Mouse (Mus musculus) stomach, embryonic 15.5 days (tissue): ENCODE measurements around the gene A730049H05Rik. TPM values are rescaled to one million over a fixed set of nuclear protein-coding genes. Genes with fewer than 3 reads are reported as not detected.

Experiments used
- ATAC-seq: fragments of 200-750 bp; cut with Nextera tagmentation; 2 replicates; pipeline ENCODE4 v1.8.0; 2017; ENCODE audit warnings: low read depth, moderate number of reproducible peaks, moderate TSS enrichment; ENCODE audit not compliant: insufficient read depth, low FRiP score
- H3K27ac ChIP-seq: fragments of 300-500 bp; sonication (generic); 2 replicates; pipeline ENCODE4 v1.5.1; 2015; ENCODE audit warnings: mild to moderate bottlenecking, inconsistent platforms
- H3K27me3 ChIP-seq: fragments of 300-500 bp; sonication (generic); replicated peaks from 2 replicates; pipeline ENCODE4 v1.6.1; 2015; ENCODE audit warnings: inconsistent platforms
- H3K36me3 ChIP-seq: fragments of 300-500 bp; sonication (generic); 2 replicates; pipeline ENCODE4 v1.6.1; 2015; ENCODE audit warnings: inconsistent platforms
- H3K4me1 ChIP-seq: fragments of 300-500 bp; sonication (generic); 2 replicates; pipeline ENCODE4 v1.6.1; 2015; ENCODE audit warnings: inconsistent platforms
- H3K4me2 ChIP-seq: fragments of 300-500 bp; sonication (generic); 2 replicates; pipeline ENCODE4 v1.6.1; 2015; ENCODE audit warnings: mild to moderate bottlenecking, inconsistent platforms
- H3K4me3 ChIP-seq: fragments of 300-500 bp; sonication (generic); replicated peaks from 2 replicates; pipeline ENCODE4 v1.5.1; 2015; ENCODE audit warnings: inconsistent platforms
- H3K9ac ChIP-seq: fragments of 300-500 bp; sonication (generic); 2 replicates; pipeline ENCODE4 v1.6.1; 2015; ENCODE audit warnings: inconsistent platforms
- H3K9me3 ChIP-seq: fragments of 300-500 bp; sonication (generic); 2 replicates; pipeline ENCODE4 v1.6.1; 2016; ENCODE audit warnings: inconsistent platforms
- WGBS: fragments of 180-500 bp; shearing (Covaris S2); methylation state at CpG from one replicate; pipeline ENCODE4 v1.1.7; 2015; 5-methylcytosine and 5-hydroxymethylcytosine counted together
- polyA plus RNA-seq: library from polyadenylated mRNA; unstranded; fragments of >200 nt; fragmentation: Nextera tagmentation; extraction: Ambion mirVana; gene quantifications from 2 replicates; pipeline ENCODE4 v1.2.1, GENCODE M21; 2015

A730049H05Rik gene
- polyA plus RNA-seq, 1 experiment from 2014 or later, result 0.49 TPM

GRCm38 (mm10) chr6:92869089-92869581 is 52.9 kb downstream of the A730049H05Rik start, which contains the start of gene Gm15737:
Gene Gm15737 (plus strand): TSS chr6:92869357.
- peaks cover 14% of the 10 kb centered on the region for H3K4me1 ChIP-seq
- ATAC-seq, result peak; percentile 59
- H3K9me3 ChIP-seq, result no peaks in the 10 kb centered on the region
- no peak within 1 kb of the TSS for H3K4me3 ChIP-seq
- no peaks in the 10 kb centered on the region for H3K27me3 ChIP-seq
- H3K36me3 ChIP-seq, result peaks cover 4% of the 10 kb centered on the region; the same call in 1 of the 2 replicates
- H3K27ac ChIP-seq, result peak within 1 kb of the TSS; percentile 93
- 27% methylated on average over 4 of the region's 4 CpGs for WGBS
- no peak within 1 kb of the TSS for H3K9ac ChIP-seq
- H3K4me2 ChIP-seq, result peak within 1 kb of the TSS; percentile 12; the same call in 1 of the 2 replicates

GRCm38 (mm10) chr6:92869582-92870219 is 53.4 kb downstream of the A730049H05Rik start:
- peak; percentile 82 for ATAC-seq
- Histone ChIP-seq H3K4me1 (peaks cover 14% of the 10 kb centered on the region), H3K4me2 (peak overlapping the region; percentile 12; the same call in 1 of the 2 replicates), H3K9ac (no peak overlapping the region), H3K4me3 (no peak overlapping the region), H3K27me3 (no peaks in the 10 kb centered on the region), H3K27ac (peak overlapping the region; percentile 93), H3K9me3 (no peaks in the 10 kb centered on the region), H3K36me3 (peaks cover 4% of the 10 kb centered on the region; the same call in 1 of the 2 replicates)
- 34% methylated on average over 16 of the region's 16 CpGs for WGBS

- no peak overlapping the region for H3K4me3 ChIP-seq
- WGBS, result 56% methylated on average over 4 of the region's 4 CpGs
Observed at GRCm38 (mm10) chr6:92871813-92872212, 55.5 kb downstream of the A730049H05Rik start.

GRCm38 (mm10) chr6:92872766-92873165 is 56.5 kb downstream of the A730049H05Rik start:
- no peak overlapping the region for H3K9ac ChIP-seq
- no peaks in the 10 kb centered on the region for H3K9me3 ChIP-seq
- H3K4me2 ChIP-seq, result no peak overlapping the region
- H3K27me3 ChIP-seq, result no peaks in the 10 kb centered on the region
- H3K27ac ChIP-seq, result no peak overlapping the region
- peaks cover 14% of the 10 kb centered on the region for H3K4me1 ChIP-seq
- no peak overlapping the region for H3K4me3 ChIP-seq
- ATAC-seq, result no peak
- WGBS, result 80% methylated on average over 10 of the region's 10 CpGs
- H3K36me3 ChIP-seq, result peaks cover 10% of the 10 kb centered on the region

More at GRCm38 (mm10) chr6:92871813-92872212, 55.5 kb downstream of the A730049H05Rik start:
- ATAC-seq, result no peak
- Histone ChIP-seq H3K4me1 (peaks cover 14% of the 10 kb centered on the region), H3K9ac (no peak overlapping the region), H3K36me3 (peaks cover 5% of the 10 kb centered on the region; the same call in 1 of the 2 replicates), H3K9me3 (no peaks in the 10 kb centered on the region), H3K27ac (no peak overlapping the region), H3K27me3 (no peaks in the 10 kb centered on the region), H3K4me2 (no peak overlapping the region)

GRCm38 (mm10) chr6:92874854-92875253 is 58.6 kb downstream of the A730049H05Rik start:
- 61% methylated on average over 5 of the region's 5 CpGs for WGBS
- H3K36me3 ChIP-seq, result peaks cover 17% of the 10 kb centered on the region

GRCm38 (mm10) chr6:92875340-92875739 is 59.1 kb downstream of the A730049H05Rik start:
- Histone ChIP-seq H3K36me3 (peaks cover 17% of the 10 kb centered on the region), H3K4me1 (peaks cover 2% of the 10 kb centered on the region; the same call in 1 of the 2 replicates), H3K4me2 (no peak overlapping the region), H3K27me3 (no peaks in the 10 kb centered on the region), H3K4me3 (no peak overlapping the region), H3K9me3 (no peaks in the 10 kb centered on the region), H3K9ac (no peak overlapping the region), H3K27ac (no peak overlapping the region)
- ATAC-seq, result no peak
- 89% methylated on average over 2 of the region's 2 CpGs for WGBS

More at GRCm38 (mm10) chr6:92874854-92875253, 58.6 kb downstream of the A730049H05Rik start:
- Histone ChIP-seq H3K27ac (no peak overlapping the region), H3K9ac (no peak overlapping the region), H3K27me3 (no peaks in the 10 kb centered on the region), H3K4me3 (no peak overlapping the region), H3K4me1 (peaks cover 7% of the 10 kb centered on the region), H3K4me2 (no peak overlapping the region), H3K9me3 (no peaks in the 10 kb centered on the region)
- no peak for ATAC-seq

GRCm38 (mm10) chr6:92876121-92876520 is 59.8 kb downstream of the A730049H05Rik start:
- H3K4me2 ChIP-seq, result no peak overlapping the region
- WGBS, result 50% methylated on average over 5 of the region's 5 CpGs
- H3K27me3 ChIP-seq, result no peaks in the 10 kb centered on the region
- H3K27ac ChIP-seq, result no peak overlapping the region
- no peak for ATAC-seq
- H3K9me3 ChIP-seq, result no peaks in the 10 kb centered on the region
- peaks cover 20% of the 10 kb centered on the region for H3K36me3 ChIP-seq
- no peak overlapping the region for H3K4me3 ChIP-seq
- no peaks in the 10 kb centered on the region for H3K4me1 ChIP-seq
- H3K9ac ChIP-seq, result no peak overlapping the region

GRCm38 (mm10) chr6:92877236-92877635 is 61.0 kb downstream of the A730049H05Rik start:
- Histone ChIP-seq H3K27ac (no peak overlapping the region), H3K4me3 (no peak overlapping the region), H3K4me2 (no peak overlapping the region), H3K9me3 (no peaks in the 10 kb centered on the region), H3K4me1 (no peaks in the 10 kb centered on the region), H3K36me3 (peaks cover 24% of the 10 kb centered on the region), H3K27me3 (no peaks in the 10 kb centered on the region), H3K9ac (no peak overlapping the region)
- 95% methylated on average over 4 of the region's 4 CpGs for WGBS
- no peak for ATAC-seq

- H3K4me2 ChIP-seq, result no peak overlapping the region
- H3K36me3 ChIP-seq, result peaks cover 25% of the 10 kb centered on the region
- H3K27me3 ChIP-seq, result no peaks in the 10 kb centered on the region
- no peak overlapping the region for H3K4me3 ChIP-seq
- H3K27ac ChIP-seq, result no peak overlapping the region
- no peak overlapping the region for H3K9ac ChIP-seq
- no peak for ATAC-seq
- 87% methylated on average over 5 of the region's 5 CpGs for WGBS
- no peaks in the 10 kb centered on the region for H3K9me3 ChIP-seq
- no peaks in the 10 kb centered on the region for H3K4me1 ChIP-seq
Observed at GRCm38 (mm10) chr6:92878771-92879170, 62.5 kb downstream of the A730049H05Rik start.

GRCm38 (mm10) chr6:92879700-92880265 is 63.5 kb downstream of the A730049H05Rik start:
- H3K4me2 ChIP-seq, result no peak overlapping the region
- H3K9me3 ChIP-seq, result no peaks in the 10 kb centered on the region
- 84% methylated on average over 14 of the region's 14 CpGs for WGBS
- H3K27me3 ChIP-seq, result no peaks in the 10 kb centered on the region
- no peak overlapping the region for H3K9ac ChIP-seq
- H3K36me3 ChIP-seq, result peaks cover 25% of the 10 kb centered on the region
- no peak overlapping the region for H3K4me3 ChIP-seq
- no peak overlapping the region for H3K27ac ChIP-seq
- no peaks in the 10 kb centered on the region for H3K4me1 ChIP-seq
- no peak for ATAC-seq

GRCm38 (mm10) chr6:92882446-92882845 is 66.2 kb downstream of the A730049H05Rik start:
- no peaks in the 10 kb centered on the region for H3K4me1 ChIP-seq
- no peaks in the 10 kb centered on the region for H3K9me3 ChIP-seq
- H3K27me3 ChIP-seq, result no peaks in the 10 kb centered on the region
- H3K9ac ChIP-seq, result no peak overlapping the region
- no peak overlapping the region for H3K4me3 ChIP-seq
- H3K27ac ChIP-seq, result no peak overlapping the region
- peaks cover 21% of the 10 kb centered on the region for H3K36me3 ChIP-seq
- H3K4me2 ChIP-seq, result no peak overlapping the region
- ATAC-seq, result no peak
- 71% methylated on average over 5 of the region's 5 CpGs for WGBS
